Mouse (Mus musculus) adrenal gland, adult 8-10 months (tissue): ENCODE measurements at regions not wholly inside any gene's neighbourhood (a gene's known extent, or its start where the extent isn't known, plus 50 kb on each side); places are given as distances from the start of the nearest gene placed in this dataset.

ENCODE experiments used
- DNase-seq: peaks from one replicate; pipeline ENCODE4 v3.0.0; 2022

- DNase-seq: no peak
Observed at GRCm38 (mm10) chr13:54285968-54286367, 85.2 kb upstream of the Cplx2 start.

GRCm38 (mm10) chr13:54286616-54287015, 84.5 kb upstream of the Cplx2 start:
- no peak for DNase-seq

GRCm38 (mm10) chr13:54290066-54290465, 81.1 kb upstream of the Cplx2 start:
- DNase-seq: no peak

- DNase-seq: no peak
Observed at GRCm38 (mm10) chr13:54292394-54292793, 78.8 kb upstream of the Cplx2 start.

DNA sequence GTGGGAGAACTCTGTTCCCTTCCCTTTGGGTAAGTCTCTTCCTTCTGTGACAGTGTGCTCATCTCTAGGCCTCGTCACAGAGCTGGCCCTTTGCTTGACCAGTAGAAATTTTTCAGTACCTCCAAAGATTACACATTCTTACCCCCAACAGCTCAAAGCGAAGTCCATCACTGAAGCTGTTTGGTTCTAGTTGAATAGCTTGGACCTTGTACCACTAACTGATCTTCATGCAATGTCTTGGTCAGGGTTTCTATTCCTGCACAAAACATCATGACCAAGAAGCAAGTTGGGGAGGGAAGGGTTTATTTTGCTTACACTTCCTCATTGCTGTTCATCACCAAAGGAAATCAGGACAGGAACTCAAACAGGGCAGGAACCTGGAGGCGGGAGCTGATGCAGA, 78.1 kb upstream of the Cplx2 start:
- no peak for DNase-seq

- DNase-seq: no peak
Observed at GRCm38 (mm10) chr13:54295475-54296259, 75.5 kb upstream of the Cplx2 start.

DNA sequence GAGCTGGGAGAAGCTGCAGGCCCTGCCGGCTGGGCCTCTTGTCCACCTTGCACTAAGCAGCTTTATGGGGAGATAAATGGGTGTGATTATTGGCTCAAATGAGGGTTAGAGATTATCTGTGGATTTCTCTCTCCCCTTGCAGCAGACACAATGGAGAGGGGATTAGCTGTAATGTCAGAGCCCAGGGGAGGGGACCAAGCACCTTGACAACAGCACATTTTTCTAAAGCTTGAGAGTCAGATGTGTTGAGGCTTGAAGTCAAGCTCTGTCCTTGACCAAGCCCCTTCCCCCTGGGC, 74.9 kb upstream of the Cplx2 start:
- no peak for DNase-seq

DNA sequence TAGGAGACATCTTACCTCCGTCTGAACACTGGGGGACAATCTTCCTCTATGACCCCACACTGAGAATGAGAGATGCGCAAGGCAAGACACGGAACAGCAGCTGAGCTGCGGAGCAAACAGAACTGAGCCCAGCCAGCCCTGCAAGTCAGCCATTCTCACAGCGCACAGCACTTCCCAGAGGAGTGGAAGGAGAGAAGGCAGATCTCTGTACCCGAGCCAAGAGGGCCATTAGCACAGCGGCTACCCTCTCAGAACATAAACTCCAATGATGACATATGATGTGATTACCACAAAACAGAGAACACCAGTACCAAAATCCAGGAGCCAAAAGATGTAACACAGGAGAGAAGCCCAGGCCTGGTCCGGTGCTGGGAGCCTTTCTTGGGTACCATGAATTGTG, 72.3 kb upstream of the Cplx2 start:
- no peak for DNase-seq

DNA sequence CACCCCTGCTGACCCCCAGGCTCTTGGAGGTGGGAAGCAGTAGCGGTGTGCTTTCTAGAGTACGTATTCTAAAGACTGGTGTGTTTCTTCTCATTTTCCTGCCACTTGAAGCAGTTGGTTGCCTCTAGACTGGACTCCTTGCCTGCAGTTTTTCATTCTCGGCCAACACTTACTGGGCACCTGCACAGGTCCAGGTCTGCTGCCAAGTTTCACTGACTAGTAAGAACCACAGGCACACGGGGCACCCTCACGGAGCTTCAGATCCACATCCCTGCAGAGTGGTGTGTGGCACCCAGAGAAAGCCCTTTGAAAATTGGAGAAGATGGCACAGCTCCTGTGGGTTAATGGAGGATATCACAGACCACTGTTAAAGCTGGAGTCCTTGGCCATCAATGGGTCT, 71.9 kb upstream of the Cplx2 start:
- no peak for DNase-seq

DNA sequence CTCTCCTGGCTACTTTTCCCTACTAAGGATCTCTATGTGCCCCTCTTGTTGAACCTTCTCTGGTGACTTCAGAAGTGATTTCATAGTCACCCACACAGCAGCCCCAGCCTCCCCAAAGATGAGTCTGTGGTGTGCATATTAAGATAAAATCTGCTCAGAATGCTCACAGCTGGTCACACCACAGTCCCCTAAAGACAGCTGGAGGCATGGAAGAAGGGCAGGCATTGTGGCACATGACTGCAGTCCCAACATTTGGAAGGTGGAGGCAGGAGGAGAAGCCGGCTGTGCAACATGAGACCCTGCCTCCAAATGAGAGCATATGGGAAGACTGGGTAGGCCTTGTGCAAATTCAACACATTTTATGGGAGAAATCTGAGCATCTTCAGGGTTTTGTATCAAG, 70.0 kb upstream of the Cplx2 start:
- no peak for DNase-seq

GRCm38 (mm10) chr13:54301677-54302076, 69.5 kb upstream of the Cplx2 start:
- DNase-seq: no peak

GRCm38 (mm10) chr13:54302351-54303070, 68.6 kb upstream of the Cplx2 start:
- no peak for DNase-seq

- peak; percentile 82 for DNase-seq
Observed at GRCm38 (mm10) chr13:54303071-54303924, 67.9 kb upstream of the Cplx2 start.

GRCm38 (mm10) chr13:54304251-54304650, 66.9 kb upstream of the Cplx2 start:
- DNase-seq: no peak

DNA sequence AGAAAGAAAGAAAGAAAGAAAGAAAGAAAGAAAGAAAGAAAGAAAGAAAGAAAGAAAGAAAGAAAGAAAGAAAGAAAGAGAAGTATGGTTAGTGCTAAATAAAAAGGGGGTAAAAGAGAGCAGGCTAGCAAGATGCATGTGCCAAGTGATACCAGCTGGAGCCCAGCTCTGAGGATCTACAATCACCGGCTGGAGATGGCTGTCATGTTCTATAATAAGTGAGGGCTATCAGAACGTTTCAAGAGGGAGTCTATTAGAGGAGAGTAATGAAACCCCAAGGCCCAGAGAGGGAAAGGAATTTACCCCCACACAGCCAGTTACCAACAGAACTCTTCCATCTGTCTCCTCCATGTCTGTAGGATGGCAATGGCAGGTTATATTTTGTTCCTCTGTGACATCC, 62.6 kb upstream of the Cplx2 start:
- DNase-seq: no peak

GRCm38 (mm10) chr13:54309354-54309753, 61.8 kb upstream of the Cplx2 start:
- no peak for DNase-seq

DNA sequence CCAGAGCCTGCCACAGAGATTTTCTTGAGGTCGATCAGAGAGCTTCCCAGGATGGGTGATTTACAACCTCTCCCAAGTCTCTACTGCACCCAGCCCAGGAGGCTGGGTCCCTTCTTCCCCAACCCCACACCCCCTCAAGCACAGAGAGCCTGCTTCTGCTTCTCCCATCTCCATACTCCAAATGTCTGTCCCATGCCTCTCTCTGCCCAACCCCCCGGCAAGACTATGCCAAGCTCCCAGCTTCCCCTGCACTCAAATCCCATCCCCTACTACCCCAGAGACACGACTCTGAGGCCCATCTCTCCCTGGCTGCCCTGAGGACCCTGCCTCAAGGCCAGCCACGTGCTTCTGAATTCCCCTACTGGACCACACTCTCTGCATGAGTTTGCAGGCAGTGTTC, 61.0 kb upstream of the Cplx2 start:
- DNase-seq: no peak

DNA sequence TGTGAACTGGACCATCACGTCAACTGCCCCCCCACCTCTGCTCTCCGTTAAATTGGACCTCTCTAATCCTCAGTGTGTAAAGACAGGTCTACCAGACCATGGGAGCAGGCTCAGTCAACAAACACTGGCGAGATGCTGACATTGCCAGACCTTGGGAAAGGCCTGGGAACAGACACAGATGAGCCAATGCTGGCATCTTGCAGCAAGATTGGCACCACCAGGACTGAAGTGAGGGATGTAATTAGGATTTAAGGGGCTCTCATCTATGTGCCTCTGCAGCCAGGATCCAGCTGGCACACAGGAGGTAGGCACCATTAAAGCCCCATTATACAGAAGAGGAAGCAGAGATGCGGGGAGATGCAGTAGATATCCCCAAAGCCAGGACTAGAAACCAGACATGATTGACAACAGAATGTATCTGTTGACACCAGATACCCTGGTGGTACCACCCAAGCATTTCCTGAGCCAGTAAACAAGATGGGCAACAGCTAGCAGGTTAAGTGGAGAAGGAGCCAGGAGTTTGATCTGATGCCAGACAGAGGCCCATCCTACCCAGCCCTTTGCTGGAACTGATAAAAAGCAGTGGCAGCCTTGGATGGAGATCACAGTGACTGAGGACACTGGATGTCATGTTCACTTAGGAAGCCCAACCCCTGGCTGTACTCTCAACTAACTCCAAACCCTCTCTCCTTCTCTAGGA, 59.7 kb upstream of the Cplx2 start:
- no peak for DNase-seq

DNA sequence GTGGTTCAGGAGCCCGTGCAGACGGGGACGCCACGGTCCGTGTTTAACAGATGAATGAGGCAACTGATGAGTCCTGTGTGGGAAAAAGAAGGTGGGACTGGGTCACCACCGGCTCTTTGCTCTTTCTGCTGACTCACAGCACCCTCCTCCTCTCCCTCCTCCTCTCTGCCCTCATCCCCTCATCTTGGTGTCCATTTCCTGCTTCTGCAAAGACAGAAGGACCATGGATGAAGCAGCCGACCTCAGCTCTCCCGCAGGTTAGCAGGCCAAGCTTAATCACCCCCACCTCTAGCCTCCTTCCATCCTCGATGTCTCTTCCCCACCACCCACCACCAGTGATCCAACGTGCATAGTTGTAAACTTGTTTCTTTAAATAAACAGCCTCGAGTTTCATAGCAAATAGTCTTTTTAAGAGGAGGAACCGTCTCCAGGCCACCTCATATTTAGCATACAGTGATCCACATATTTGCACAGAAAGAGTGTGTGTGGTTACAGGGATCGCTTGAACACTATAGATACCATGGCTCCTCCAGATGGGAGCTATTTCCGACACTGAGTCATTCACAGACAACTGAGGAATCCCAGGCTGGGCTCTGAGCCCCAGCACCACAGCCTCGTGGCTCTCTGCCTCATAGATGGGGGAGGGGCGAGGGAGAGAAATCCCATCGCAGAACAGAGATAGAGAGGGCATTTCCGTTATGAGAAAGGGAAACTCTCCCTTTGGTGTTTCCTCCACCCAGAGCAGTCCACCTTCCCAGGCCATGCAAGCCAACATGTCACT, 58.6 kb upstream of the Cplx2 start:
- no peak for DNase-seq

GRCm38 (mm10) chr13:54315333-54315732, 55.8 kb upstream of the Cplx2 start:
- no peak for DNase-seq

DNA sequence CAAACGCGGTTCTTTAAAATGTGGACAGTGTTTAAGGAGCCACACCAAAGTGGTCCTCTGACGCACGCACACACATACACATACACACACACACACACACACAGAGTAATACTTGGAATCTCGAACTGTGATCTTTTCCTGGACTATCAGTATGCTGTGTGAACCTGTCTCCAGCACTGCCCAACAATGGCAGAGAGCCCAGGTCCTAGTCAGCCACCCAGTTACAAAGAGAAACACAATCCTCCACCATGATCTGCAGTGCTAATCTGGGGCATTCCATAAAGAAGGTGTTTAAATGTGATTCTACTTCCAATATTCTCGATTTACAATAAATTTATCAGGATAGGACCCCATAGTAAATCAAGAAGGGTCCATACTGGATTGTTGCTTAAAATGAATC, 54.2 kb upstream of the Cplx2 start:
- DNase-seq: no peak

DNA sequence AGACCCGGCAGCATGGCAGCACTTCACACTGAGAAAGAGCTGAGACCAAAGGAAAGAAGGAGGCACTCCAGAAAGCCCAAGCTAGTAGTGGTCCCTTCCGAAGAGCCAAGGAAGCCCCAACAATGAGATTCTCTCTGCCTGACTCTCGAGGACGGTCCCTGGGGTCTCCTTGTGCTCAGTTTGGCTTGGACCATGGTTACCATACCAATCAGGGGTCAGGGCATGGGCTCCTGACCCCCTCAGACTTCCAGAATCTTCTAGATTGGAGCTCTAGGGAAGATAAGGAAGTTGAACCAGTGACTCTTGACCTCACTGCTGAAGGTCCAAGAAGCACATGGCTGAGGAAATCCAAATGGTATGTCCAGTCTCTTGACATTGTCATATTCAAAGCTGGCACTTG, 53.0 kb upstream of the Cplx2 start:
- no peak for DNase-seq
